Mouse (Mus musculus): ENCODE measurements around the gene Cpa4.

Gene Cpa4

GRCm38 (mm10) chr6:30568069-30568468, at the start of gene Cpa4:
TSS of gene Cpa4 (plus strand) at chr6:30568369.
- DNase-seq: no peak

GRCm38 (mm10) chr6:30520400-30520799, 47.8 kb upstream of the Cpa4 start:
- peak; percentile 45 for DNase-seq

GRCm38 (mm10) chr6:30525456-30526332, 42.5 kb upstream of the Cpa4 start:
- peak; percentile 59 for DNase-seq

GRCm38 (mm10) chr6:30526586-30527515, 41.3 kb upstream of the Cpa4 start:
- DNase-seq: peak; percentile 59

- DNase-seq: no peak
Measured at GRCm38 (mm10) chr6:30528800-30529199, 39.4 kb upstream of the Cpa4 start.

GRCm38 (mm10) chr6:30535340-30535739, 32.8 kb upstream of the Cpa4 start:
- DNase-seq: peak; percentile 19

- no peak for DNase-seq
Measured at GRCm38 (mm10) chr6:30538240-30538639, 29.9 kb upstream of the Cpa4 start.

GRCm38 (mm10) chr6:30538800-30539199, 29.4 kb upstream of the Cpa4 start:
- no peak for DNase-seq

- DNase-seq: no peak
Measured at GRCm38 (mm10) chr6:30541009-30541799, 27.0 kb upstream of the Cpa4 start, which contains the start of gene Cpa2. TSS of gene Cpa2 (plus strand) at chr6:30541582.

- DNase-seq: no peak
Measured at GRCm38 (mm10) chr6:30542277-30542676, 25.9 kb upstream of the Cpa4 start.

GRCm38 (mm10) chr6:30543077-30543476, 25.1 kb upstream of the Cpa4 start:
- DNase-seq: no peak

- DNase-seq: no peak
Measured at GRCm38 (mm10) chr6:30543851-30544250, 24.3 kb upstream of the Cpa4 start.

GRCm38 (mm10) chr6:30545689-30546088, 22.5 kb upstream of the Cpa4 start:
- DNase-seq: no peak

- DNase-seq: peak; percentile 77
Measured at GRCm38 (mm10) chr6:30546571-30547273, 21.4 kb upstream of the Cpa4 start.

- peak; percentile 84 for DNase-seq
Measured at GRCm38 (mm10) chr6:30547274-30547645, 20.9 kb upstream of the Cpa4 start.

GRCm38 (mm10) chr6:30547656-30548306, 20.4 kb upstream of the Cpa4 start:
- DNase-seq: peak; percentile 31

- peak; percentile 37 for DNase-seq
Measured at GRCm38 (mm10) chr6:30549231-30549761, 18.9 kb upstream of the Cpa4 start.

GRCm38 (mm10) chr6:30550496-30551192, 17.5 kb upstream of the Cpa4 start:
- peak; percentile 27 for DNase-seq

- DNase-seq: peak; percentile 50
Measured at GRCm38 (mm10) chr6:30551193-30551515, 17.0 kb upstream of the Cpa4 start.
